Mouse (Mus musculus) adrenal gland, adult 10 weeks (tissue): ENCODE data around the gene Defb38. TPM values are rescaled to one million over a fixed set of nuclear protein-coding genes. Genes with fewer than 3 reads are reported as not detected.

Experiments used
- polyA plus RNA-seq: library from polyadenylated mRNA; stranded (reverse); fragments of 350-450 nt; fragmentation: Illumina TruSeq; extraction: RNeasy Lipid Tissue Mini Kit (QIAGEN cat#74804); gene quantifications from one replicate; pipeline ENCODE4 v1.2.3, GENCODE M21; 2014; ENCODE audit warnings: low read depth, low replicate concordance

Gene Defb38
- polyA plus RNA-seq = not detected

GRCm38 (mm10) chr8:19026466-19026865, at the start of gene Defb38:
TSS of gene Defb38 (minus strand) at chr8:19026566.

GRCm38 (mm10) chr8:19064710-19065109, 38.3 kb upstream of the Defb38 start, which contains the start of gene Defb39:
TSS of gene Defb39 (minus strand) at chr8:19064810.

Other genes with a start within 250 kb of the Defb38 start
- not detected for gene Defb40, start 48.3 kb downstream of the Defb38 start, polyA plus RNA-seq
- gene Defb37, start 35.5 kb downstream of the Defb38 start, polyA plus RNA-seq = not detected
- not detected for gene Defb39, start 38.2 kb upstream of the Defb38 start, polyA plus RNA-seq
- not detected for gene Defb12, start 88.3 kb upstream of the Defb38 start, polyA plus RNA-seq
- not detected for gene Defb34, start 97.2 kb upstream of the Defb38 start, polyA plus RNA-seq
- gene Gm45826, start 114.2 kb upstream of the Defb38 start, polyA plus RNA-seq = not detected
- gene Defb14, start 167.8 kb upstream of the Defb38 start, polyA plus RNA-seq = not detected
- gene Defb4, start 172.1 kb upstream of the Defb38 start, polyA plus RNA-seq = not detected
- not detected for gene Defb6, start 198.9 kb upstream of the Defb38 start, polyA plus RNA-seq
- not detected for gene Defb46, start 213.3 kb upstream of the Defb38 start, polyA plus RNA-seq
- gene Defb5, start 221.0 kb upstream of the Defb38 start, polyA plus RNA-seq = not detected